Mouse (Mus musculus) B cell, adult (primary cell): ENCODE measurements around the gene Tpt1. TPM values are rescaled to one million over a fixed set of nuclear protein-coding genes. Genes with fewer than 3 reads are reported as not detected.

Source experiments
- total RNA-seq: library from RNA; stranded (reverse); gene quantifications from 4 replicates; pipeline ENCODE4 v1.2.4, GENCODE M21; 2023; ENCODE audit not compliant: inconsistent age

Gene Tpt1
- total RNA-seq: 5,035 to 5,781 TPM (median 5,727 TPM) in 4 replicates

GRCm38 (mm10) chr14:75844867-75845697 lies at the start of gene Tpt1:
Gene Tpt1, plus strand, starts transcription at chr14:75845093.

Other genes with a start within 250 kb of the Tpt1 start
- gene Erich6b, start 202.8 kb upstream of the Tpt1 start, total RNA-seq: not detected in 4 replicates
- gene Cog3, start 90.6 kb upstream of the Tpt1 start, total RNA-seq: 34.0 to 37.1 TPM (median 35.5 TPM) in 4 replicates
- gene Slc25a30, start 58.1 kb upstream of the Tpt1 start, total RNA-seq: 30.2 to 49.8 TPM (median 37.3 TPM) in 4 replicates
- not detected in 4 replicates for gene Kctd4, start 109.9 kb downstream of the Tpt1 start, total RNA-seq
- 25.6 to 29.4 TPM (median 28.2 TPM) in 4 replicates for gene Gtf2f2, start 165.8 kb downstream of the Tpt1 start, total RNA-seq